Mouse (Mus musculus): ENCODE data around the gene Kcnh2. TPM values are rescaled to one million over a fixed set of nuclear protein-coding genes. Genes with fewer than 3 reads are reported as not detected.
A peak's percentile ranks its signal among the peaks of the same experiment; 100 is the strongest.
"Not testable (repeated sequence)": the region's sequence is repeated elsewhere in the genome, so short reads cannot be mapped to it uniquely, and the experiment has no call there.

The Kcnh2 gene
- polyA plus RNA-seq (2017; shearing (Covaris generic)) = 1 to 10 TPM in 1 of 2 experiments, under 1 TPM in 1; 0.30 to 1.2 TPM

DNA sequence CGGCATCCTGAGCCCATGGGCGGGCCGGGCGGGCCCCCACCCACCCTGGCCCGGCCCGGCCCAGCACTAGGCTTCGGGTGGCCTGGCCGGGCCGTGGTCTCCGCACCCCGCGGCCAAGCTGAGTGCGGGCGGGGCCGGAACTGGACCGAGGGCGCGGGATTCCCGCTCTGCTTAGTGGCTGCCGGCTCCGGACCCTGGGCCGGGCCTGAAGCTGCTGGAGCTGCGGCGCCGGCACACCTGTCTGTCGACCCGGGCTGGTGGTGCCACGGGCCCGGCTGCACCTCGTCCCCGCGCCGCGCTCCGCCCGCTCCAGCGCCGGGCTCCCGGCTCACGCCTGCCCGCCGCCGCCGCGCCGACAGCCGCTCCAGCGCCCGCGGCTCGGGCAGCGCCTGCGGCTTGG is at the start of gene Kcnh2:
Gene Kcnh2, minus strand, starts transcription at position 327 of the 400 bp plus-strand sequence.
- ATAC-seq = no peak

DNA sequence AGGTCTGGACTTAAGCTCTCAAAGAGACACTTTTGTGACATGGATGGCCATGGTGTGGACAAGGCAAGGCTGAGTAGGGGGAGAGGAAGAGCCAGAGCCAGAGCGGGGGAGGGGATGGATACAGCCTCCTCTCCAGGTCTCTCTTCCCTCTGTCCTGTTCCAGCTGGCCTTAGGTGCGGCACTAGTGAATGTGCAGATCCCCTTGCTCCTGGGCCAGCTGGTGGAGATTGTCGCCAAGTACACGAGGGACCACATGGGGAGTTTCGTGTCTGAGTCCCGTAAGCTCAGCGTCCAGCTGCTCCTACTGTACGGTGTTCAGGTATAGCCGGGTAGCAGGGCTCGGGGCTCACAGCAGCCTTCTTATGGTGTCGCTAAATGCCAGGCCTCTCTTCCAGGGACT is 49.0 kb upstream of the Kcnh2 start:
- no peak for ATAC-seq

DNA sequence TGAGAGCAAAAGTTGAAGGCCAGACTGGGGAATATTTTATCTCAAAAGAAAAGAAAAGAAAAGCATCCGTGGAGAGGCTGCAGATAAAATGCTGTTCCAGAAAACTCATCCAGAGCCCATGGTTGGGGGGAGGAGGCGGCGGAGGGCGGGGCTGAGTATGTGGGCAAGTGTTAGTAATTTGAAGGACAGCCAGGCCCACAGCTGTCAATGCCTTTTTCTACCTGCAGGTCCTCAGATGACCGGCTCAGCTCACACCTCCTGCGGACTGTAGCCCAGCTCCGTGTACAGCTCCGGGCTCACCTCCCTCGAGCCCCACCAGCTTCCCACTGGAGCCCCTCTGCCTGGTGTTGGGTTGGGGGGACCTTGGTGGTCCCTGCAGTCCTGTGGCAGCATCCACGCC is 48.3 kb upstream of the Kcnh2 start:
- ATAC-seq = no peak

DNA sequence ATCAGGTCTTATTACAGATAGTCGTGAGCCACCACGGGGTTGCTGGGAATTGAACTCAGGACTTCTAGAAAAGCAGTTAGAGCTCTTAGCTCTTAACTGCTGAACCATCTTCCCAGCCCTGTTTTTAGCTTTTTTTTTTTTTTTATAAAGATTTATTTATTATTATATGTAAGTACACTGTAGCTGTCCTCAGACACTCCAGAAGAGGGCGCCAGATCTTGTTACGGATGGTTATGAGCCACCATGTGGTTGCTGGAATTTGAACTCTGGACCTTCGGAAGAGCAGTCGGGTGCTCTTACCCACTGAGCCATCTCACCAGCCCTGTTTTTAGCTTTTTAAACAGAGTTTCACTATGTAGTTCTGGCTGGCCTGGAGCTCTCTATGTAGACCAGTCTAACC is 44.9 kb upstream of the Kcnh2 start:
- ATAC-seq = not testable (repeated sequence)

DNA sequence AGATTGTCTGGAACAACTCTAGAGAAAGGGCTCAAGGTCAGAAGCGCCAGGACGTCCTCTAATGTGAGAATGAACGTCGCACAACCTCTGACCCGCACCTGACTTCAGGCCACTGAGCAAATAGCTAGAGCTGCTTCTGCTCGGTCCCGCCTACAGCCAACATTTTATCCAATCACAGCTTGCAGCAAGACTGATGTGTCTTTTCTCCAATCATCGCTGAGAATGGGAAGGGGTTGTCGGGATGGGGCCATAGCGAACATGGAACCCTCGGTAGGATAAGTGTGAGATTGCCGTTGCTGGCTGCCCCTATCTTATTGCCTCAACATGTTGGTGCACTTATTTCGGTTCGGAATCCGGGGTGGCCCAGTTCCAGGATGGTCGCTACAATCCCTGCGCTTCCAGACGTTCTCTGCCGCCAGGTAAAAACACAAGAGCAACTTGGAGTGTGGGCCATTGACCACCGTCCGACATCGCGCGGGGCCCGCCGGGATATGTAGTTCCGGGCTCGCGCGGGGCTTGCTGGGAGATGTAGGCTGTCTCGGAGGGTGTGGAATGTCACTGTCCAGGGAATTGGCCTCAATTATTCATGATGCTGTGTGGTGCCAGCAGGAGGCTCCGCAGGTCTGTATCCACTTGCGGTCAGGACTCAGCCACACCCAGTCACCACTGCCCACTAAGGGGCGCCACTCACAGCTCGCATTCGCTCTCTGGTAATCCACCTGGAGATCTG is 42.9 kb upstream of the Kcnh2 start:
- peak; percentile 88 for ATAC-seq

DNA sequence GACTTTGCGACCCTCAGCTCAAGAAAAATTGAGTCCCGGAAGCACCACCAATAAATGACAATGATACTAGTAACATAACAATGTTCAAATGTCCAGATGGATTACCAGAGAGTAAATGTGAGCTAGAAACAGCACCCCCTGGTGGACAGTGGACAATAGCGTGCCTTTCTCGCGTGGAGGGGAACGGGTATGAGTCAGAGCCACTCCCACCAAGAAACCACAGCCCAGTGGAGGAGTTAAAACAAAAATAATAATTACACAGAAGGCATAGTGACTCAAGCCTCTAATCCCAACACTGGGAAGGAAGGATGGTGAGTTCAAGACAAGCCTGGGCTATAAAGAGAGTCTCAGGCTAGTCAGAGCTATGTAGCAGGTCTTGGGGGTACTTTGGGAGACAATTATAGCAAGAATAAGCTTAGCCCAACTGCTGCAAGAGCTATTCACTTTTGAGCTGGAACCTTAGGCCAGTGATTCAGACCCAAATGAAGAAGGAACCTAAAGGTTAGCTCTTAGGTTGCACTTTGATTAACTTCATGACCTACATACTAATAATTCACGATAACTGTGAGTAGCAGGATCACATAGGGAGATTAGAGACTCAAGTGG is 42.1 kb upstream of the Kcnh2 start, which contains the start of gene Abcb8:
Gene Abcb8, plus strand, starts transcription at position 272 of the 606 bp plus-strand sequence.
- ATAC-seq = peak; percentile 58

DNA sequence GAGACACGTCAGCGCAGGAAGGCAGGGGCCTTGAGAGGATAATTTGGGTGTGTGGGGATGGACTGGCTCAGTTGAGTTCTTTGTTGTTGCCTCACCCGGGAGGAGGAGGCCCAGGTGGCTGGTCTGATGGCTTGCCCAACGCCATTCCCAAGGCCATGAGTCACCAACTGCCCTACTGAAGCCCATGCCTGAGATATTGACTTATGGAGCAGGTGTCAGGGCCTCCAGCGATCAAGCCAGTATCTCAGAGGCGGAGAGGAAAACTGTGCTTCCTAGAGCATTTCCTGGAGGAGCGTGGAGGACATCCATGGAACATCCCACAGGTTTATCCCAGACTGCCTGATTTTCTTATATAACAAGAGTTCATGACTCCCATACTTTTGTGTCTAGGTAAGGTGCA is 41.3 kb upstream of the Kcnh2 start:
- ATAC-seq = no peak

DNA sequence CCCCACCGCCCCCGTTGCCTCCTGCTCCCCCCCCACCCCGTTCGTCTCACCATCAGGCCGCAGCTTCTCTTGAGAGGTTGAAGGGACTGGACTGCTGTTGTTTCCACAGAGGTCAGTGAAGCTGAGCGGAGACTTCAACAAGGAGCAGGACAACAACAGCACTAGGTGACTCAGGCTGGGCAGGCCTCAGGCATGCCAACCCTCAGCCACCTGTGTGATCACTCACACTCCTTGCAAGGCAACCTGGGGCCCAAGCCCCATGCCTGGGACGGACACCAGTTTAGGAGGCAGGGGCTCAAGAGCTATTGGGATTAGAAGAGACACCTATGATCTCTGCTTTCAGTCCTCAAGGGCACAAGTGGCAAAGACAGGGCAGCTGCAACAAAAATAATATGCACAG is 40.5 kb upstream of the Kcnh2 start, which contains the start of gene Atg9b:
Gene Atg9b, minus strand, starts transcription at position 280 of the 400 bp plus-strand sequence.
- ATAC-seq = no peak

DNA sequence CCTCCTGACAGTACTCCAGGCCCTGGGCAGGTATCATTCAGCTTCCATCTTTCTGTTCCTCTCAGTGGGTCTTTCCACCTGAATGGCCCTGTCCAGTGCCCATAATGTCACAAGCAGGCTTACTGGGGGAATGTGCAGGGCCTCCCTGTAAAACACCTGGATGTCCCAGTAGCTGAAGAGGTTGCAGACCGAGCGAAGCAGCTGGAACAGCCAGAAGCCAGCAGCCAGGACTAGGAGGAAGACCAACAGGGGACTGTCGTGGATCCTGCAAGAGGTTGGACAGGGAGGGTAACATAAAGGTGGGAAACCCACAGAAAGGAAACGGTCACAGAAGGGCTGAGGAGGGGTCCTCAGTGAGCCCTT is 38.2 kb upstream of the Kcnh2 start:
- ATAC-seq = no peak

DNA sequence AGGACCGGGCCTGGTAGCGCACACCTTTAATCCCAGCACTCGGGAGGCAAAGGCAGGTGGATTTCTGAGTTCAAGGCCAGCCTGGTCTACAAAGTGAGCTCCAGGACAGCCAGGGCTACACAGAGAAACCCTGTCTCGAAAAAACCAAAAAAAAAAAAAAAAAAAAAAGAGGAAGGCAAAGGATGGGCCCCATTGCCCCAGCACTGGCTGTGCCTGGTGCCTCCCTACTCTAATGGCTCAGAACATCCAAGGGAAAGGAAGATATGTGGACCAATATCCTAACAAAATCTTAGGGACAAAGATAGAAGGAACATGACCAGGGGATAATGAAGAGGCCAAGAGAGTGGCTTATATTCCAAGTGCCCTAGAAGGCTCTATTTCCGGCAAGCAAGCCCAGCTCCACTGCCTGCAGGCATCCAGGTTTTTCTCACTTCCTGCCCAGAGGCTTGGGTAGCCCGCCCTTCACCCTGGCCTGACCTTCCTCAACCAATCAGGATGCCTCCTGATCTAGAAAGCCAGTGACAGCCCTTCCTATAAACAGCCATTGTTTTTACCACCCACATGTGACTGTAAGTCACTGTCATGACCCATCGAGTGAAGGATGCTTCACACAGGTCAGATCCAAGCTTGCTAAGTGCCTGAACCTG is 37.7 kb upstream of the Kcnh2 start:
- ATAC-seq = peak; percentile 41

DNA sequence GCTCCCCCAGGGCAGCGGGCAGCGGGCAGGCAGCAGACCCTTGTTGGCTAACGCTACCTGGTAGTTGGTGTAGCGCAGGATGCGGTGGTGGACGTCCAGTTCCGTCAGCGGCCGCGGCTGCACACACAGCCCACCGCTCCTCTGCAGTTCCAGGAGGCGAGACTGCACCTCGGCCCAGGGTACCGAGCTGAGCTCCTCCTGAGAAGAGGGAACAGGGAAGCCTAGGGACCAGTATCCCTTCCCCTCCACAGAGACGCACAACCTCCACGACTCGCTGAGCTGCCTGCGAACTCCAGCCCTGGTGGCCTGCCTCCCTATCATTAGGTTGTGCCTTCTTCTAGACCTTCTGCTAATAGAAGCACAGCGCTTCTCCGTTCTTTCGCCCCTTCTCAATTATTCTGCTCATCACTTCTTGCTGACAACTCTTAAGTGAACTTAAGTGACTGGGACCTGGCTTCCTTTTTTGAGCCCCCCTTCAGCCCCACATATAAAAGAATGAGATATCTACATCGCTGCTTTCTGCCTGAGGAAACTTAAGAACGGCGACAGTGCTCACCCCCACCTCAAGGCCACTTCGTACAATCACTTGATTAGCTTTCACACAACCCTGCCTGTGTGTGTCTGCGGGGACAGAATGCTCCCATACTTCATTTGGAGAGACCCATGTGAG is 37.0 kb upstream of the Kcnh2 start:
- no peak for ATAC-seq

DNA sequence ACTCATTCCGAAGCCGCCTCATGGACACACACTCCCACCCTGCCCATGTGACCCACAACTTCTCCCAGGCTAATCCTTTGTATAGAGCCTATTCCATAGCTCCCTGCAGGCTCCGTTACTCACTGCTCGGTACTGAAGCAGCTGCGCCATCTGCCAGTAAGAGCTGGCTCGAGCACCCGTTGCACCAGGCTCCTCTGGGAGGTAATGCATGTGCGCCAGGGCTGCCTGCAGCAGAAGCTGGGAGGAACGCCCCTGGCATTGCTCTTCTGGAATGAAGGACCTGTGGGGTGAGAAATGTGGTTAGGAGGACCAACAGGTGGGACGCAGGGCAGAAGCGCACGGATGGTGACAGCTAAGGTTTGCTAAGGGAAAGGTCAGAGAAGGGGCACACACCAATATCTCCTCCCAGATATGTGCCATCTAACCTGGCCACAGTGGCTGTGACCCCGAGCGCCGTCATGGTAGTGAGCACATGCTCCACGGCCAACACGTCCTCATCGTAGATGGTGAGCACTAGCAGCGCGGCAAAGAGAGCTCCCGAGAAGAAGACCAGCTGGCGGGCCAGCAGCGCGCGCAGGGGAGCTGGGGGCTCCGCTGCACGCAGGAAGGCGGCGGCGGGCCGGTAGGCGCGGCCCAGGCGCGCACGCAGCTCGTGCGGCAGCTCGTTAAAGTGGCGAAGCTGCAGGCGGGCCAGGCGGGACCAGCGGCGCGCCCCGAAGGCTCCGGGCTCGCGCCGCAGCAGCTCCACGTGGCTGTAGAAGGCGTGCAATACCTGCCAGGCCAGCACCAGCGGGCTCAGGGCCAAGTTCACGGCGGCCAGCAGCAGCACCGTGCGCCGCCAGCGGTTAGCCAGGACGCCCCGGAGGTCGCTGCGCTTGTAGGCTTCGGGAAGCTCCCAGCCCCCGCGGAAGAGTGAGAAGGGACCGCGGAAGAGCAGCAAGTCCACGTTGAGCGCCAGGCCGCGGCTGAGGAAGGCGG is 36.1 kb upstream of the Kcnh2 start:
- ATAC-seq = peak; percentile 19

DNA sequence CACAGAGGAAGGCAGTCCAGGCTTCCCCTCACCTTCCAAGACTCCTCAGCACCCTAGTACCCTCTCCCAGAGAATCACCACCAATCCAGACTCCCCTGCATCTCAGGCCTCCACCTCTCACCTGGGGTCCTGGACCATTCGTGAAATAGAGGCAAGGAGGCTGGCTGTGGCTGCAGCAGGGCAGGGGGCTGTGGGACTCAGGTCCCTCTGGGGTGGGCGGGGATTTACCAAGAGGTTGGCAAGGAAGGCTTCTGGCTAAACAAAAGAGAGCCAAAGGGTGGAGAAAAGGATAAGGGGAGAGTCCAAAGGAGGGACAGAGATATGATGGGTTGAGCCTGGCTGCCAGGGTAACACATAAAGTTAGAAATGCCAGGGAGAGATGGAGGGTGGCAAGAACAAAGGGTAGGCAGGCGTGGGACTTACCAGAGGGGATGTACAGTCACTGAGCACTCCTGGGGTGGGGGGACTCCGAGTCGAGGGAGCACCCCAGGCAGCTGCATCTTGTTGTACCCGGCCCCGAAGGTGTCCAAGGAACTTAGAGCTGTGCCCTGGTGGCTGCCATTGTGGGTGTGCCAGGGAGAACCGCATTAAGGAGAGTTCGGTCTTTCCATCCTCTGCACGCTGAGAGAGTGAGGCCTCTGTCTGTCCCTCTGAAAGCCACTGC is 34.6 kb upstream of the Kcnh2 start:
- no peak for ATAC-seq

DNA sequence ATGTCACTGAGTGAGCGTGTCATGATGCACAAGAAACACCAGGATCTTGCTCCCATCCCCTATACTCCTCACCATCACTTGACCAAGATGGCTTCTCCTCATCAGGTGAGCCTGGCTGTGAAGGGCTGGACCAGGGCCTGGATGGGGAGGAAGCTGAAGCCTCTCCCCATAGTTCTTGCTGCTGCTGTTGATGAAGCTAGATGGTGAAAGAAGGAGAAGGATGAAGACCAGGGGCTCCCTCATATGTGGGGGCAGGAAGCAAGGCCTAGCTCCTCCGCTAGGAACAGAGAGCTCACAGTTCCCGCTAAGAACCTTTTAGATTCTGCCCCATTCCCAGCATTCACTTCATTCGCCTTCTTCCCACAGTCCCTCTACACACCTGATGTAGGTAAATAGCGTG is 34.0 kb upstream of the Kcnh2 start:
- no peak for ATAC-seq

DNA sequence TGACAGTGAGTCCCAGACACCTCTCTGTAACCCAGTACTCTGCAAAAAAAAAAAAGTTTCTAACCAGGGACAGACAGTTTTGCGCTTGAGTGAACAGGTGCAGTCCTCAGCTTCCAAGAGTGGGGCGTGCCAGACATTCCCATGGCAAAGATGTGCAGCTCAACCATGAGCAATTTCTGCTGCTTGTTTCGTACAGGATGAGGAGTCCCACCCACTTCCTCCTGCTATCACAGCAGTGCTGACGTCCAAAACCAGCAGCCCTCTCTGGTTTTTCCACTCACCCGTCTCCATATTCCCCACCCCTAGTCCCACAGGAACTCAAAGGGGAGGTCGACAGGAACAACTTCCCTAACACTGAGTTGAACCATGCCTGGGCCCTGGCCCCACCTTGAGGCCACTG is 33.0 kb upstream of the Kcnh2 start:
- peak; percentile 43 for ATAC-seq

DNA sequence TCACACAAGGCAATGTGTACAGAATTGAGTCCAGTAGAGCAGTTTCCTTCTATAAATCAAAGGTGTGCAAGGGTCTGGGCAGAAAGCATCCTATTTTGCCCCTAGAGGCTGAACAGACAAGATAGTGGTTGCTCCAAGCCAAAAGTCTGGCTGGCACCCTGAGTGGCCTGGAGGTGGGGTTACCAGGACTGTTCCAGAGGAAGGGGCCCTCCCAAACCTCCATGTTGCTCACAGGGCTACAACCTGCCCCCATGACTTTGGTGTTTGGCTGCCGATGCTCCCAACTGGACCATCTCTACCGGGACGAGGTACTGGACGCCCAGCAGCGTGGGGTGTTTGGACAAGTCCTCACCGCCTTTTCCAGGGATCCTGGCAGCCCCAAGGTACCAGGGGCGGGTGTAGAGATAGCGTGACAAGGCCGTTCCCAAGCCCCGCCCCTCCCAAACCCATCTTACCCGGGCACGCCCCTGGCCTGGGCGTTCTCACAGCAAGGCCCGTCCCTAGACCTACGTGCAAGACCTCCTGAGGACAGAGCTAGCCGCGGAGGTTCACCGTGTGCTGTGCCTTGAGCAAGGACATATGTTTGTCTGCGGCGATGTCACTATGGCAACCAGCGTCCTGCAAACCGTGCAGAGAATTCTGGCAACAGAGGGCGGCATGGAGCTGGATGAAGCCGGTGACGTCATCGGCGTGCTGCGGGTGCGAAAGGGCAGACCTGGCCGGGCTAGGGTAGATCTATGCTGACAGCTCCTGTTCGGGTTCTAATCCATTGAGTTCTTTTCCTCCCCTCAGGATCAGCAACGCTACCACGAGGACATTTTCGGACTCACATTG is 31.8 kb upstream of the Kcnh2 start:
- peak; percentile 85 for ATAC-seq

DNA sequence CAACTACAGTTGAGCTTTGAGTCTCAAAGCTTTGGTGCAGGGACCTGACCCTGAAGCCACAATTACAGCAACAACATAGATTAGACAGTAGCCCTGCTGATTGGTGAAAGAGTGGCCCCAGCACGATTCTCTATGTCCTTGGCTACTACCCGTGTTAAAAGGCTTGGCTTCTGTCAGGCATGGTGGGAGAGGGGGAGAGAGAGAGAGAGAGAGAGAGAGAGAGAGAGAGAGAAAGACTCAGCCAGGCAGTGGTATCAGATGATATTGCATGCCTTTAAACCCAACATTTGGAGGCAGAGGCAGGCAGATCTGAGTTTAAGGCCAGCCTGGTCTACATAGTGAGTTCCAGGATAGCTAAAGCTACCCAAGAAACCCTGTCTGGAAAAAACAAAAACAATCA is 30.6 kb upstream of the Kcnh2 start:
- ATAC-seq = no peak

DNA sequence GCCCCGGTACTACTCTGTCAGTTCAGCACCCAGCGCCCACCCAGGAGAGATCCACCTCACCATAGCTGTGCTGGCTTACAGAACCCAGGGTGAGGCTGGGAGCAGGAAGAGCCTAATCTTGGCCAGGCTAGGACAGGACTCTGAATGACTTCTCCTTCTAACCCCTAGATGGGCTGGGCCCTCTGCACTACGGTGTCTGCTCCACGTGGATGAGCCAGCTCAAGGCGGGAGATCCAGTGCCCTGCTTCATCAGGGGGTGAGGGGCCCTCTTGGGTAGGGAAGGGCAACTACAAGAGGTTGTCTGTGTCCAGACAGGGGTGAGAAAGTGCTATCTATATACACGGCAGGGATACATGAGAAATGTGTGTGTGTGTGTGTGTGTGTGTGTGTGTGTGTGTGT is 30.1 kb upstream of the Kcnh2 start:
- no peak for ATAC-seq

DNA sequence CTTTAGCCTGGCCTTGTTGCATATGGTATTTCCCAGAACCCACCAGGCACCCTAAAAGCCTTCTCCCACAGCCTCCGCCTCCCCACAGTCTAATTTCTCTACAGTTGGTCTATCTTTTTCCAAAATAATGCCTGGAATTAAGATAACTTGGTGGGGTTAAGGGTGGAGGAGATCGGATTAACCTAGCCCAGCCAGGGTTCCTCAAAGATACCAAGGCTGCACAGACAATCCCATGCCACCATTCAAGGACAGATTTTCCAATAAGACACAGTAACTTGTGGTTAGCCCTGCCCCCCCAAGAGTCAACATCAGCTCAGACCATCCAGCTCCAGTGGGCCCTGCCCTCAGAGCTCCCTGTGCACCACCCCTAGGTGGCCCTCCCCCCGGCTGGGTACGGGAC is 29.1 kb upstream of the Kcnh2 start:
- ATAC-seq = no peak

DNA sequence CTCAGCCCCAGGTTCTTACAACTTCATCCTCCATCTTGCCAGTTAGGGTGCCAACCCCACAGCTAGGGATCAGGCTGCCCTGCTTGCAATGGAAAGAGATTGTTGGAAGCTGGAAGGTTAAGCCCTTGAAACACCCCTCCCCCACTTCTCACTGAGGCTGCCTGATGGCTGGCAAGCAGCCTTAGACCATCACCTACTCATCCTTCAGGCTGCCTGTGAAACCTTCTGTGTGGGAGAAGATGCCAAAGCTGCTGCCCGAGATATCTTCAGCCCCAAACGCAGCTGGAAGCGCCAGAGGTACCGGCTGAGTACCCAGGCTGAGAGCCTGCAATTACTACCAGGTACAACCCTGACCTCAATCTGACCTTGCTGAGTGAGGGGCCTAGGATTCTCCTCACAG is 28.1 kb upstream of the Kcnh2 start:
- ATAC-seq = no peak

DNA sequence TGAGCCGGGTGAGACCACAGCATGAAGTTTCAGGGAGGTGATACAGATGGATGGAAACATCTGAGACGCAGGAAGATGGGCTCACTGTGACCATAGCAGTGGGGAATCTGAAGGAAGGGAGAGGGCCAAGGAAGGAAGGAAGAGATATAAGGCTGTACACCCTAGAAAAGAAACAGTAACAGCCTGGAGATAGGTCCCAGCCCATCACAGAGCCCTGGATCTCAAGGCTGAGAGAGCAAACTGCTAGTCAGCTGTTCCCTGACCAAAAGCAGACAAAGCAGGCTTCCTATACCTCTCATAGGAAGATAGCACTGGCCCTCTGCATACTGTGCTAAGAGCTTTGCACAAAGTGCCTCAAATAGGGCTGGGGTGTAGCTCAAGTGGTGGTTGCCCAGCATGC is 27.3 kb upstream of the Kcnh2 start:
- no peak for ATAC-seq
